Comparison of ENCODE assay signal across 18 mouse cellular contexts in genomic region chr15:88903086-88903485, GRCm38 (mm10). TPM values are rescaled to one million over a fixed set of nuclear protein-coding genes. Genes with fewer than 3 reads are reported as not detected.
DNase-seq lines count a peak whose midpoint lies in the region; ATAC-seq and TF ChIP-seq lines count a peak whose summit lies in the region.
"Had no signal": no experiment of that assay in that cellular context is flagged by ENCODE, and none has a peak within 500 bp of the region (broad histone marks: within the 10 kb centered on the region; RNA-seq: fewer than 3 reads in every experiment).

No protein-coding gene starts in this region.

- H3K27me3 ChIP-seq in hindbrain, embryonic 11.5 days (ENCODE audit: control insufficient read depth, insufficient read depth, low read length) = no peaks in the 10 kb centered on the region
- 0 out of 2 replicates have a peak, but pooled peaks cover 5% of the 10 kb centered on the region for H3K27me3 ChIP-seq in hindbrain, embryonic 13.5 days
- H3K27me3 ChIP-seq in lung, postnatal 0 days (replicated peaks; ENCODE audit: insufficient read depth, low read length) = no peaks in the 10 kb centered on the region
- H3K27me3 ChIP-seq: embryonic facial prominence, embryonic 13.5 days had no signal

- 85% methylated on average over 1 of the region's 1 CpGs for WGBS in hindbrain, embryonic 11.5 days
- WGBS in hindbrain, embryonic 13.5 days = 90% methylated on average over 1 of the region's 1 CpGs
- 73% methylated on average over 1 of the region's 1 CpGs for WGBS in lung, postnatal 0 days

- peak; percentile 7 for DNase-seq in hindbrain, embryonic 11.5 days (ENCODE audit: low spot score)
- peak; percentile 28 for DNase-seq in lung, postnatal 0 days (ENCODE audit: low spot score)
- no peak for DNase-seq in lung, adult 18-20 months
- DNase-seq in R1 (ENCODE audit: low read depth, low spot score) = peak; percentile 73
- peak; percentile 31 for DNase-seq in retina, embryonic 14.5 days (ENCODE audit: low spot score)
- no peak for DNase-seq in gastrocnemius, postnatal 25 days
- DNase-seq in spleen, postnatal 10 days (ENCODE audit: low spot score in 2 of 2) = no peak
- DNase-seq: cerebellum, postnatal 36 days; heart, postnatal 4 days; kidney, adult 9 months; left cerebral cortex, postnatal 4 days; lung, adult 2 months; right cerebral cortex, postnatal 14 days had no signal

- H3K27ac ChIP-seq in hindbrain, embryonic 11.5 days (ENCODE audit: low read depth, low read length) = no peak overlapping the region
- no peak overlapping the region for H3K27ac ChIP-seq in hindbrain, embryonic 13.5 days
- no peak overlapping the region for H3K27ac ChIP-seq in lung, postnatal 0 days (ENCODE audit: low read length)
- H3K27ac ChIP-seq: embryonic facial prominence, embryonic 13.5 days; heart, embryonic 10.5 days had no signal

- H3K9me3 ChIP-seq in hindbrain, embryonic 11.5 days (ENCODE audit: control insufficient read depth, low read length) = no peaks in the 10 kb centered on the region
- no peaks in the 10 kb centered on the region for H3K9me3 ChIP-seq in hindbrain, embryonic 13.5 days
- no peaks in the 10 kb centered on the region for H3K9me3 ChIP-seq in lung, postnatal 0 days (ENCODE audit: low read length)
- H3K9me3 ChIP-seq: embryonic facial prominence, embryonic 13.5 days; heart, embryonic 10.5 days had no signal

- H3K4me3 ChIP-seq in hindbrain, embryonic 11.5 days (ENCODE audit: low read depth, low read length) = no peak overlapping the region
- H3K4me3 ChIP-seq in hindbrain, embryonic 13.5 days = no peak overlapping the region
- no peak overlapping the region for H3K4me3 ChIP-seq in lung, postnatal 0 days (ENCODE audit: low read depth, low read length)
- H3K4me3 ChIP-seq: embryonic facial prominence, embryonic 13.5 days; heart, embryonic 10.5 days had no signal

- TF ChIP-seq EP300 in lung, postnatal 0 days (IDR thresholded peaks at IDR 0.05) = no peak

- no peak overlapping the region for H3K4me2 ChIP-seq in hindbrain, embryonic 11.5 days (replicated peaks; ENCODE audit: low read depth, low read length)
- H3K4me2 ChIP-seq in hindbrain, embryonic 13.5 days = no peak overlapping the region
- H3K4me2 ChIP-seq in lung, postnatal 0 days (replicated peaks; ENCODE audit: low read depth, low read length) = no peak overlapping the region
- H3K4me2 ChIP-seq: embryonic facial prominence, embryonic 13.5 days had no signal

- H3K4me1 ChIP-seq in hindbrain, embryonic 11.5 days (replicated peaks; ENCODE audit: control insufficient read depth, insufficient read depth, low read length) = no peaks in the 10 kb centered on the region
- no peaks in the 10 kb centered on the region for H3K4me1 ChIP-seq in hindbrain, embryonic 13.5 days (replicated peaks)
- H3K4me1 ChIP-seq in lung, postnatal 0 days (ENCODE audit: insufficient read depth, low read depth, low read length) = no peaks in the 10 kb centered on the region
- H3K4me1 ChIP-seq: embryonic facial prominence, embryonic 13.5 days; heart, embryonic 10.5 days had no signal

- H3K9ac ChIP-seq in hindbrain, embryonic 11.5 days (ENCODE audit: low read depth, low read length) = no peak overlapping the region
- H3K9ac ChIP-seq in hindbrain, embryonic 13.5 days = no peak overlapping the region
- H3K9ac ChIP-seq in lung, postnatal 0 days (replicated peaks; ENCODE audit: low read depth) = no peak overlapping the region

- TF ChIP-seq CTCF in lung, postnatal 0 days (IDR thresholded peaks at IDR 0.05) = peak; percentile 53

- no peaks in the 10 kb centered on the region for H3K36me3 ChIP-seq in hindbrain, embryonic 11.5 days (ENCODE audit: control insufficient read depth, insufficient read depth, low read length)
- H3K36me3 ChIP-seq in hindbrain, embryonic 13.5 days = no peaks in the 10 kb centered on the region
- no peaks in the 10 kb centered on the region for H3K36me3 ChIP-seq in lung, postnatal 0 days (ENCODE audit: insufficient read depth, low read length)
- H3K36me3 ChIP-seq: embryonic facial prominence, embryonic 13.5 days; heart, embryonic 10.5 days had no signal

- no peak for ATAC-seq in hindbrain, embryonic 11.5 days (ENCODE audit: low FRiP score)
- ATAC-seq in hindbrain, embryonic 13.5 days (ENCODE audit: low FRiP score) = no peak
- ATAC-seq in lung, postnatal 0 days = no peak

RNA-seq across cellular contexts. Expression of gene Pim3, which starts 41.1 kb away (rescaled TPM):
- 31.6 and 35.6 TPM in 2 replicates for polyA plus RNA-seq in hindbrain, embryonic 11.5 days (2014; fragmentation: Nextera tagmentation; extraction: Ambion mirVana)
- polyA plus RNA-seq in hindbrain, embryonic 13.5 days (2015; fragmentation: Nextera tagmentation; extraction: Ambion mirVana) = 45.6 and 47.2 TPM in 2 replicates
- 66.0 and 69.6 TPM in 2 replicates for polyA plus RNA-seq in lung, postnatal 0 days (2015; fragmentation: Nextera tagmentation; extraction: Ambion mirVana)
- total RNA-seq in gastrocnemius, postnatal 25 days (2021) = 10 to 100 TPM; 20.6 to 22.2 TPM

RNA-seq across cellular contexts. Expression of gene Ttll8, which starts 51.1 kb away (rescaled TPM):
- 0.15 TPM in 1 of 2 replicates, not detected in the other for polyA plus RNA-seq in hindbrain, embryonic 11.5 days (2014; fragmentation: Nextera tagmentation; extraction: Ambion mirVana)
- not detected in 2 replicates for polyA plus RNA-seq in hindbrain, embryonic 13.5 days (2015; fragmentation: Nextera tagmentation; extraction: Ambion mirVana)
- polyA plus RNA-seq in lung, postnatal 0 days (2015; fragmentation: Nextera tagmentation; extraction: Ambion mirVana) = 0.06 and 0.07 TPM in 2 replicates
- total RNA-seq in gastrocnemius, postnatal 25 days (2021) = not detected
- total RNA-seq: adrenal gland, postnatal 25 days; heart, postnatal 4 days had no signal
- polyA plus RNA-seq: embryonic facial prominence, embryonic 13.5 days; heart, embryonic 10.5 days; thymus, postnatal 0 days had no signal

Comparison
In these comparisons a context has a peak if more than half of its experiments do, and no peak if none do; other contexts are left out.
1. DNase-seq: peak in hindbrain, embryonic 11.5 days (single experiment), lung, postnatal 0 days (single experiment), R1 (single experiment) and retina, embryonic 14.5 days (single experiment); none in lung, adult 18-20 months (0 of 2), gastrocnemius, postnatal 25 days (single experiment) and spleen, postnatal 10 days (0 of 2).